Mouse (Mus musculus) midbrain, embryonic 10.5 days (tissue): ENCODE results near the gene Ppp1r9b. TPM values are rescaled to one million over a fixed set of nuclear protein-coding genes. Genes with fewer than 3 reads are reported as not detected.

ENCODE experiments used
- DNase-seq: peaks from one replicate; pipeline ENCODE4 v3.0.0-alpha.2; 2017; ENCODE audit warnings: low spot score
- H3K27ac ChIP-seq: fragments of 300-500 bp; sonication (generic); replicated peaks from 2 replicates; pipeline ENCODE4 v1.5.1; 2016; ENCODE audit warnings: mild to moderate bottlenecking
- H3K27me3 ChIP-seq: fragments of 300-500 bp; sonication (generic); 2 replicates; pipeline ENCODE4 v1.6.1; 2016; ENCODE audit warnings: low read depth, mild to moderate bottlenecking; ENCODE audit not compliant: poor library complexity, severe bottlenecking
- H3K36me3 ChIP-seq: fragments of 300-500 bp; sonication (generic); 2 replicates; pipeline ENCODE4 v1.6.1; 2016; ENCODE audit warnings: mild to moderate bottlenecking, moderate library complexity
- H3K4me1 ChIP-seq: fragments of 300-500 bp; sonication (generic); 2 replicates; pipeline ENCODE4 v1.6.1; 2016
- H3K4me3 ChIP-seq: fragments of 300-500 bp; sonication (generic); 2 replicates; pipeline ENCODE4 v1.5.1; 2016; ENCODE audit warnings: mild to moderate bottlenecking, moderate library complexity
- H3K9me3 ChIP-seq: fragments of 300-500 bp; sonication (generic); replicated peaks from 2 replicates; pipeline ENCODE4 v1.6.1; 2016; ENCODE audit warnings: mild to moderate bottlenecking
- WGBS: fragments of 180-500 bp; shearing (Covaris S2); methylation state at CpG from one replicate; pipeline ENCODE4 v1.1.7; 2016; 5-methylcytosine and 5-hydroxymethylcytosine counted together
- polyA plus RNA-seq: library from polyadenylated mRNA; unstranded; fragments of >200 nt; fragmentation: Nextera tagmentation; extraction: Ambion mirVana; gene quantifications from 2 replicates; pipeline ENCODE4 v1.2.1, GENCODE M21; 2016

The Ppp1r9b gene
- polyA plus RNA-seq, 1 experiment from 2014 or later, result 8.6 TPM

- 67% methylated on average over 9 of the region's 9 CpGs for WGBS
- DNase-seq, result peak; percentile 73
- Histone ChIP-seq H3K4me1 (peaks cover 10% of the 10 kb centered on the region), H3K36me3 (no peaks in the 10 kb centered on the region), H3K9me3 (no peaks in the 10 kb centered on the region), H3K4me3 (no peak overlapping the region), H3K27ac (no peak overlapping the region), H3K27me3 (peaks cover 10% of the 10 kb centered on the region)
These were observed 56.3 kb downstream of the Ppp1r9b start for GRCm38 (mm10) chr11:95046980-95047680.

- Histone ChIP-seq H3K27me3 (peaks cover 27% of the 10 kb centered on the region), H3K27ac (no peak overlapping the region), H3K36me3 (peaks cover 4% of the 10 kb centered on the region; the same call in 1 of the 2 replicates), H3K4me3 (no peak overlapping the region), H3K4me1 (peaks cover 16% of the 10 kb centered on the region), H3K9me3 (no peaks in the 10 kb centered on the region)
- 82% methylated on average over 9 of the region's 9 CpGs for WGBS
- DNase-seq, result no peak
These were observed 62.2 kb downstream of the Ppp1r9b start for GRCm38 (mm10) chr11:95053062-95053461.

Other genes starting within 250 kb of the Ppp1r9b start
- 0.20 and 0.32 TPM in 2 replicates for gene Cdc34b, start 249.3 kb upstream of the Ppp1r9b start, polyA plus RNA-seq
- not detected in 2 replicates for gene Tmem92, start 208.3 kb upstream of the Ppp1r9b start, polyA plus RNA-seq
- 85.4 and 177 TPM in 2 replicates for gene Col1a1, start 54.8 kb upstream of the Ppp1r9b start, polyA plus RNA-seq
- not detected in 2 replicates for gene Hils1, start 23.4 kb upstream of the Ppp1r9b start, polyA plus RNA-seq
- 0.20 TPM in 1 of 2 replicates, not detected in the other for gene Sgca, start 14.7 kb upstream of the Ppp1r9b start, polyA plus RNA-seq
- gene Samd14, start 18.8 kb downstream of the Ppp1r9b start, polyA plus RNA-seq, result 40.8 and 58.6 TPM in 2 replicates
- gene Pdk2, start 50.3 kb downstream of the Ppp1r9b start, polyA plus RNA-seq, result 9.7 and 15.3 TPM in 2 replicates
- gene Itga3, start 85.8 kb downstream of the Ppp1r9b start, polyA plus RNA-seq, result 5.1 and 5.4 TPM in 2 replicates
- gene Dlx3, start 129.1 kb downstream of the Ppp1r9b start, polyA plus RNA-seq, result 0.89 and 1.3 TPM in 2 replicates
- gene Dlx4, start 155.2 kb downstream of the Ppp1r9b start, polyA plus RNA-seq, result 0.10 and 0.15 TPM in 2 replicates